Mouse (Mus musculus): Measurements from ENCODE around the gene Vmn1r36. TPM values are rescaled to one million over a fixed set of nuclear protein-coding genes. Genes with fewer than 3 reads are reported as not detected.

Vmn1r36 gene
- polyA plus RNA-seq (2015; fragmentation: Nextera tagmentation; extraction: Ambion mirVana) = not detected in 2 replicates

DNA sequence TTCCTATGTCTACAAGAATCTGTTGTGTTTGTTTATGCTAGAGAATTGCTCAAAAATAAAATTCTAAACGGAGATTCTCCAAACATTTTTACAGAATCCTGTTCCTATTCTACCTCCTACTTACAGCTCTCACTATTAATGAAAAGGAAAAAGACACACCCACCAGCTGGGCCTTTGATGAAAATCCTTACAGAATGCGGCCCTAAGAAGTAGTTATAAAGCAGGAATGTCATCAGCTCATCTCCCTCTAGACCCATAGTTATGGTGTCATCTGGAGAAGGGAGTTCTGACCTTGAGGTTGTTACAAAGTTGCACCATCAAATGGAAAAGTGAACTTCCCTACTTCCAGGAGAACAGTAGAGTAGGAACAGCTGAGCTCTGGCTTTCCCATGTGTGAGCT, at the start of gene Vmn1r36:
TSS of gene Vmn1r36 (minus strand) at position 101 of the 400 bp plus-strand sequence.

DNA sequence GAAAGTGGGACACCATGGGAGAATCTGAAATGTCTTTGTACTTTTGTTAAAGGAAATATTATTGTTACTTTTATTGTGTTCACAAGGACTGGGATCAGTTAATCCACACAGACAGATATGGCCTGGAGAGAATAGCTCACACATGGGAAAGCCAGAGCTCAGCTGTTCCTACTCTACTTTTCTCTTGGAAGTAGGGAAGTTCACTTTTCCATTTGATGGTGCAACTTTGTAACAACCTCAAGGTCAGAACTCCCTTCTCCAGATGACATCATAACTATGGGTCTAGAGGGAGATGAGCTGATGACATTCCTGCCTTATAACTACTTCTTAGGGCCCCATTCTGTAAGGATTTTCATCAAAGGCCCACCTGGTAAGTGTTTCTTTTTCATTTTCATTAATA, 10.1 kb upstream of the Vmn1r36 start, which contains the start of gene Vmn1r37:
TSS of gene Vmn1r37 (plus strand) at position 301 of the 400 bp plus-strand sequence.

DNA sequence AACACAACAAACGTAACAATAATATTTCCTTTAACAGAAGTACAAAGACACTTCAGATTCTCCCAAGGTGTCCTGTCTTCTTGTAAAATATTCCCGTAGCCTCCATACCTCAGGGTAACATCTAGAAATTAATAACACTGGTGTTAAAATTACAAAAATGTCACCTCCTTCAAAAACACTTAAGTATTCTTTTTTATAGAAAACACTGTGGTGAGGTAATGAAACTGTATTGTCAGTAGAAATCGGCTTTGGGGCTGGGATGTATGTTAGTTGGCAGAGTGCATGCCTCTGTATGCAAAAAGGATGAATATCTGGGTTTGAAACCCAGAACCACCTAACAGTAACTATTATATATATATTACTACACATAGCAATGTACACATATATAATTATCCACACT, 33.2 kb downstream of the Vmn1r36 start, which contains the start of gene Vmn1r35:
TSS of gene Vmn1r35 (minus strand) at position 101 of the 400 bp plus-strand sequence.

Other genes starting within 250 kb of the Vmn1r36 start
- gene Mad2l1, start 183.8 kb downstream of the Vmn1r36 start, polyA plus RNA-seq (2015; fragmentation: Nextera tagmentation; extraction: Ambion mirVana) = 12.8 and 13.7 TPM in 2 replicates
- gene Vmn1r32, start 159.1 kb downstream of the Vmn1r36 start, polyA plus RNA-seq (2015; fragmentation: Nextera tagmentation; extraction: Ambion mirVana) = 0.05 and 0.08 TPM in 2 replicates
- not detected in 2 replicates for gene Vmn1r33, start 100.9 kb downstream of the Vmn1r36 start, polyA plus RNA-seq (2015; fragmentation: Nextera tagmentation; extraction: Ambion mirVana)
- gene Vmn1r34, start 75.3 kb downstream of the Vmn1r36 start, polyA plus RNA-seq (2015; fragmentation: Nextera tagmentation; extraction: Ambion mirVana) = not detected in 2 replicates
- gene Vmn1r35, start 33.3 kb downstream of the Vmn1r36 start, polyA plus RNA-seq (2015; fragmentation: Nextera tagmentation; extraction: Ambion mirVana) = not detected in 2 replicates
- gene Vmn1r37, start 10.2 kb upstream of the Vmn1r36 start, polyA plus RNA-seq (2015; fragmentation: Nextera tagmentation; extraction: Ambion mirVana) = not detected in 2 replicates
- gene Vmn1r38, start 63.5 kb upstream of the Vmn1r36 start, polyA plus RNA-seq (2015; fragmentation: Nextera tagmentation; extraction: Ambion mirVana) = not detected in 2 replicates
- not detected in 2 replicates for gene Vmn1r39, start 91.4 kb upstream of the Vmn1r36 start, polyA plus RNA-seq (2015; fragmentation: Nextera tagmentation; extraction: Ambion mirVana)
- 108 and 112 TPM in 2 replicates for gene Gng12, start 177.2 kb upstream of the Vmn1r36 start, polyA plus RNA-seq (2015; fragmentation: Nextera tagmentation; extraction: Ambion mirVana)

All from neural tube, postnatal 0 days (tissue).